Mouse (Mus musculus) lung, adult 2 months (tissue): ENCODE results near the gene Taok3. TPM values are rescaled to one million over a fixed set of nuclear protein-coding genes. Genes with fewer than 3 reads are reported as not detected.
A peak's percentile ranks its signal among the peaks of the same experiment; 100 is the strongest.

Experiments used
- DNase-seq: peaks from one replicate; pipeline ENCODE4 v3.0.0; 2022
- H3K4me1 ChIP-seq: fragments of 200-500 bp; 2 replicates; pipeline ENCODE4 v1.6.1; 2011; ENCODE audit warnings: low read length; ENCODE audit not compliant: control insufficient read depth, insufficient read depth
- H3K4me3 ChIP-seq: fragments of 200-500 bp; replicated peaks from 2 replicates; pipeline ENCODE3; 2011; ENCODE audit warnings: low read depth, mild to moderate bottlenecking, control low read depth, low read length; ENCODE audit errors: extremely low read depth
- CTCF ChIP-seq: fragments of 200-500 bp; IDR thresholded peaks from 2 replicates; pipeline ENCODE4 v1.5.1; 2011; ENCODE audit warnings: mild to moderate bottlenecking, low read length, control low read depth; ENCODE audit not compliant: insufficient read depth
- POLR2A ChIP-seq: fragments of 200-500 bp; IDR thresholded peaks from 2 replicates; pipeline ENCODE4 v1.6.1; 2011; ENCODE audit warnings: low read depth, mild to moderate bottlenecking, control low read depth, low read length, borderline replicate concordance; ENCODE audit errors: extremely low read depth
- WGBS: fragments of 180-500 bp; shearing (Covaris S2); methylation state at CpG from one replicate; pipeline ENCODE4 v1.1.7; 2018; 5-methylcytosine and 5-hydroxymethylcytosine counted together
- polyA plus RNA-seq: library from polyadenylated mRNA; depleted of rRNA; stranded (reverse); fragments of >200 nt; gene quantifications from 2 replicates; pipeline ENCODE4 v1.2.3, GENCODE M21; 2012

Taok3 gene
- polyA plus RNA-seq, 1 experiment, result 40.5 TPM

DNA sequence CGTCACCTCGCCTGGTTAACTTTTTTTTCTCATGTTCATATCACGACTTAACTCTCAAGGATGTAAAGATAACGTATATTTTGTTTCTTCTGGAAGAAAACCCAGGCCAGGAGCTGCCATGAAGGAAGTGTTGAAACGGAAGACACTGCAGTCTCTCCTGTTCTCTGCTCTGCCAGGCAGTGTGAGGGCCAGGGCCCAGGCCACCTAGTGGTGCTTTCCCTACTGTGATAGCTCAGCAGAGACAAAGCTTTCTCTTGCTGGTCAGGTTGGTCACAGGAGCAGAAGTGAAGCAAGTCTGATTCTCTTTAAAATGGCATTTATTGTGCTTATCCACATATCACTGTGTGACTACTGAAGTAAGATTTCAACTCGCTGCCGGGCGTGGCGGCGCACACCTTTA, 161.6 kb downstream of the Taok3 start:
- 0 out of 2 replicates have a peak, but pooled peaks cover 2% of the 10 kb centered on the region for H3K4me1 ChIP-seq
- TF ChIP-seq CTCF, result no peak
- no peak for TF ChIP-seq POLR2A
- no peak overlapping the region for H3K4me3 ChIP-seq
- WGBS, result 88% methylated on average over 10 of the region's 10 CpGs
- DNase-seq, result no peak

DNA sequence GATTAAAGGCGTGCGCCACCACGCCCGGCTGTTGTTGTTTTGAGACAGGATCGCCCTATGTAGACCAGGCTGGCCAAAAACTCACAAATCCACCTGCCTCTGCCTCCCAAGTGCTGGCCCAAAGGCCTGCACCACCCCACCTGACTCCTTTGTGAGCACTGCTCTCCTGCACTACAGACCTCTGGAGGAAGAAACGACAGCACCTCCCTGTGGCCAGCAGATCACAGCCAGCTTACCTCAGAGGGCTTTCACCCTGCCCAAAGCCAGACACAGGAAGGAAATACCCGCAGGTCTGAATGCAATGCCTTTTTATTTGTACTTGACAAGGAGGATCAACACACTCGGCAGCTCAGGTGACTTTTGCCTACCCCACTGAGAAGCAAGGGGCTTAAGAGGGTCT, 162.4 kb downstream of the Taok3 start:
- Histone ChIP-seq H3K4me3 (no peak overlapping the region), H3K4me1 (0 out of 2 replicates have a peak, but pooled peaks cover 2% of the 10 kb centered on the region)
- DNase-seq, result no peak
- 75% methylated on average over 8 of the region's 8 CpGs for WGBS
- TF ChIP-seq CTCF (no peak), POLR2A (no peak)

DNA sequence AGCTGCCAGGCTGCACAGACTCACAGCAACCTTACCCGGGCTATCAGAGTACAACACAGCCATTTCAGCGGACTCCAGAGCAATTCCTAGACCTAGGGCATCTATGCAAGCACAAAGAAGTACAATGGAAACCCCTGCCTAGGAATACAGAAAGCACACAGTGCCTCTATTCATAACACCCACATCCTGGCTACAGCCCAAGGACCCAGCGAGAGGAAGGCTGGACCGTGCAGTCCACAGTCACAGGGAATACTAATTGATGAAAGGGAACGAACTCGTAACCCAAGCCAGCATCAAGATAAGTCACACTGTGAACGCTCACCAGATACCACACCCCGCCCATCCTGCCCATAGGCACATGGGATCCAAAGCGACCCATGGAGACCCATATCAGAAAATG, 164.1 kb downstream of the Taok3 start:
- Histone ChIP-seq H3K4me1 (peaks cover 6% of the 10 kb centered on the region; the same call in 1 of the 2 replicates), H3K4me3 (no peak overlapping the region)
- WGBS, result 80% methylated on average over 9 of the region's 9 CpGs
- TF ChIP-seq POLR2A, result no peak
- no peak for TF ChIP-seq CTCF
- DNase-seq, result no peak

DNA sequence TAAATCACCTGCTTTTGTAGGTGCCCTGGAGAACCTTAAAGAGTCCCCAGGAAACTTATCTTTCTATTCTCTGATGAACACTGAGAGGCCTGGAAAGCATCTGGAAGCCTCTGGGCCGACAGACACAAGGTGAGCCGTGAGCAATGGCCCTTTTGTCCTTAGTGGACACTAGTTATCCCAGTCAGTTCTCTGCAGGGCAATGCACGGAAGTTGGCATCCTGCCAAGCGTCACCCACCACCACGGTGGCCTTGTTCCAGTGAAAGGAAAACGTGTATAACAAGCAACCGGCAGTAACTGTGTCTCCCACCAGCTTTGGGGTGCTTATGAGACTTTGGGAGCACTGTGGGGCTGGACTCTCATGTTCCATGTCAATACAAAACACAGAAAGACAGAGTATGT, 164.8 kb downstream of the Taok3 start:
- Histone ChIP-seq H3K4me1 (peaks cover 4% of the 10 kb centered on the region; the same call in 1 of the 2 replicates), H3K4me3 (no peak overlapping the region)
- WGBS, result 37% methylated on average over 7 of the region's 7 CpGs
- TF ChIP-seq CTCF, result no peak
- no peak for TF ChIP-seq POLR2A
- no peak for DNase-seq

DNA sequence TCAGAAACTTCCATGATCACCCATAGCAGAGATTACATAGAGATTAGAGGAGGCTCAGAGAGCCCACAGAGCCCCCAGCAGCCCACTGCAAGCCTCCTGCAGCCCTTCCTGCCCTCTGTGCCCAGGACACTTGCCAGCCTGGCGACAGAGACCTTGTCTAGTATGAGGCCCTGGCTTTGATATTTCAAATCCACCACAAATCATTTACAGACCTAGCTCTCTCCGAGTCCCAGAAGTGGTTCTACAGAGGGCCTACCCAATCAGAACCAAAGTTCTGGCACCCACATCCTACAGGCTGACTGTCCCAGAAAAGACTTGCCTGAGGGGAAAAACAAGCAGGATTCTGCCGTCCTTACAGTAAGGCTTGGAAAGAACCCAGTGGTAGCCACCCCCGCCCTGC, 165.3 kb downstream of the Taok3 start:
- DNase-seq, result no peak
- 69% methylated on average over 4 of the region's 4 CpGs for WGBS
- TF ChIP-seq CTCF (no peak), POLR2A (no peak)
- Histone ChIP-seq H3K4me3 (no peak overlapping the region), H3K4me1 (peaks cover 4% of the 10 kb centered on the region; the same call in 1 of the 2 replicates)

DNA sequence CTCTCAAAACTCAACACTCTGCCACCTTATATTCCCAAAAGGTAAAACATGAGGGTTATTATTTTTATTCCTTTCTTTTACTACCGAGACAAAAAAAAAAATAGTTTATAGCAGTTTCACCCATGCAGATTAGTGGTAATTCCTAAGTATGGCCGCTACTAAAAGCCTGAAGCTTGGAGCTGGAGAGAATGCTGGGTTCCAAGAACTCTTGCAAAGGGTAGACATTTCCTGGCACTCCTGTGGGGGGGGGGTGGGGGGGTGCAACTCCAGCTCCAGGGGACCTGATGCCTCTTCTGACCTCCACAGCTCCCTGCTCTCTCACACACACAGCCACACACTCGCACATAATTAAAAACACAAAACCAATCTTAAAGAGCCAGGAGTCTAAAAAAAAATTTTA, 166.4 kb downstream of the Taok3 start:
- TF ChIP-seq POLR2A (no peak), CTCF (no peak)
- DNase-seq, result no peak
- H3K4me1 ChIP-seq, result peaks cover 4% of the 10 kb centered on the region; the same call in 1 of the 2 replicates
- WGBS, result 49% methylated on average over 3 of the region's 3 CpGs
- no peak overlapping the region for H3K4me3 ChIP-seq

DNA sequence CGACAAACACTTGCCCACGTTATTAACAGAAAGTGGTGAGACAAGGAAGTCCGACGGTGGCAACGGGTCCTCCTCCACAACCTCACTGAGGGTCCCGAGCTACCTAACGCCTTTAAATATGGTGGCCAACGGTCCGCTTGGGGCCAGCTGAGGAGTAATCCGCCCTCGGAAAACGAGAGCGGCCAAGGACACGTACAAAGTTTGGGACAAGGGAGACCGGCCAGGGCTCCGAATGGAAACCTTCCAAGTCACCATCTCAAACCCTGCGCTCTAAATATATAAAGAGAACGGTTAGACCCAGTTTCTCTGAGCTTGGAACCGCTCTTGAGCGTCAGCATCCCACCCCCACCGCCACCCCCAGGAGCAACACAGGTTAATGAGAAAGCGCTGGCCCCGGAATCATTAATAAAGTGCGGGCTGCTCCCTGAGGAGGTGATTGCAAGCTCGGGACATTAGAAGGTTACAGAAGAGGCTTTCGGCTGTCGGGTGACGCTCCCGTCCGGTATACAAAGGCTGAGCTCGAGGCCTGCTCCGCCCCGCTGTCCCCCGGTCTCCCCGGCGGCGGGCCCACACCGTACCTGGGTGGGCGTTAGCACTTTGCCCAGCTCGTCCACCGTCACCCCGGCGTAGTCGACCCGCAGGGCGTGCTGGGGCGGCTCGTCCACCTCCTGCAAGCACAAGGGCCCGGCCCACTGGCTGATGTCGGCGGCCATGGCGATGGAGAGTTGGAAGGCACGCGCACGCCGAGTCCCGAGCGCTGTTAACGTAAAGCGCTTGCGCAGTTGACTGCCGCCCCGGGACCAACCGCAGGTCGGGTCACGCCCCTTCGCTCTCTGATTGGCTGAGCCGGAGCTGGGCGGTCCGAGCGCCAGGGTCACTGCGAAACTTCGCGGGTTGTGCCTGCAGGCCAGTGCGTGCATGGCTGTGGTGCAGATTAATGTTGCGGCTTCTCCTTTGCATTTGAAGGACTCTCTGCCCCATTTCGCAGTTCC, 167.2 kb downstream of the Taok3 start, which contains the start of gene Pebp1:
Gene Pebp1, minus strand, starts transcription at position 795 of the 992 bp plus-strand sequence.
- peak; percentile 94 for DNase-seq
- WGBS, result under 1% methylated on average over 76 of the region's 77 CpGs
- TF ChIP-seq POLR2A, result no peak

DNA sequence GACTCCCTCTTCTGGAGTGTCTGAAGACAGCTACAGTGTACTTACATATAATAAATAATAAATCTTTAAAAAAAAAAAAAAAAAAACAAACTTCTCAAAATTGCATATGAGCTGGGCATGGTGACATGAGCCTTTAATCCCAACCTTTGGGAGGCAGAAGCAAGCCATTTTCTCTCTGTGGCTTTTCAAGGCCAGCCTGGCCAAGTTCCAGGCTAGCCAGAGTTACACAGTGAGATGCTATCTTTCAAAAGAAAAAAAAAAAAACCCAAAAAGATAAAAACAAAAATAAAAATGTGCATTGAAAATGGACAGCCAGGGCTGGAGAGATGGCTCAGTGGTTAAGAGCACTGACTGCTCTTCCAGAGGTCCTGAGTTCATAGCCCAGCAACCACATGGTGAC, 169.7 kb downstream of the Taok3 start:
- Histone ChIP-seq H3K4me1 (peaks cover 4% of the 10 kb centered on the region; the same call in 1 of the 2 replicates), H3K4me3 (no peak overlapping the region)
- no peak for DNase-seq
- no peak for TF ChIP-seq CTCF
- no peak for TF ChIP-seq POLR2A

More for the DNA sequence above, 167.2 kb downstream of the Taok3 start, which contains the start of gene Pebp1:
- Histone ChIP-seq H3K4me1 (peaks cover 4% of the 10 kb centered on the region; the same call in 1 of the 2 replicates), H3K4me3 (peak within 1 kb of the TSS; percentile 69)

DNA sequence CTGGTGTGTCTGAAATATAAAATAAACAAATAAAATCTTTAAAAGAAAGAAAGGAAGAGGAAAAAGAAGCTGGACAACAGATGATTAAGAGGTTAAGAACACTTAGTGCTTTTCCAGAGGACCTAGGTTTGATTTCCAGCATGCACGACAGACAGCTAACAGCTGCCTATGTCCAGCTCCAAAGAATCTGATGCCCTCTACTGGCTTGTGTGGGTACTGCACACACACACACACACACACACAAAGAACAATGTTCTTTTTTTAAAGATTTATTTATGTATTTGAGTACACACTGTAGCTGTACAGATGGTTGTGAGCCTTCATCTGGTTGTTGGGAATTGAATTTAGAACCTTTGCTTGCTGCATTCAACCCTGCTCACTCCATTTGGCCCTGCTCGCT, 170.2 kb downstream of the Taok3 start:
- TF ChIP-seq POLR2A (no peak), CTCF (peak; percentile 8; the same call in 1 of the 2 replicates)
- WGBS, result 93% methylated on average over 2 of the region's 2 CpGs
- no peak overlapping the region for H3K4me3 ChIP-seq
- H3K4me1 ChIP-seq, result peaks cover 4% of the 10 kb centered on the region; the same call in 1 of the 2 replicates
- no peak for DNase-seq
